Mouse (Mus musculus) testis, postnatal 14 days (tissue): Measurements from ENCODE around the gene Grm5.

Experiments used
- DNase-seq: peaks from one replicate; pipeline ENCODE4 v3.0.0; 2021; ENCODE audit warnings: low spot score

Gene Grm5

GRCm38 (mm10) chr7:87925956-87926355 lies 342.0 kb downstream of the Grm5 start:
- DNase-seq = no peak

- no peak for DNase-seq
Observed at GRCm38 (mm10) chr7:87937415-87937814, 353.4 kb downstream of the Grm5 start.

GRCm38 (mm10) chr7:87938265-87938664 lies 354.3 kb downstream of the Grm5 start:
- DNase-seq = no peak

- DNase-seq = no peak
Observed at GRCm38 (mm10) chr7:87950205-87950604, 366.2 kb downstream of the Grm5 start.

GRCm38 (mm10) chr7:87973216-87973615 lies 389.2 kb downstream of the Grm5 start:
- DNase-seq = no peak

- no peak for DNase-seq
Observed at GRCm38 (mm10) chr7:87975041-87975440, 391.1 kb downstream of the Grm5 start.

GRCm38 (mm10) chr7:87983494-87983893 lies 399.5 kb downstream of the Grm5 start:
- no peak for DNase-seq

- DNase-seq = no peak
Observed at GRCm38 (mm10) chr7:88014451-88014850, 430.5 kb downstream of the Grm5 start.

- DNase-seq = no peak
Observed at GRCm38 (mm10) chr7:88027411-88028132, 443.6 kb downstream of the Grm5 start.

- DNase-seq = no peak
Observed at GRCm38 (mm10) chr7:88047366-88047765, 463.4 kb downstream of the Grm5 start.

- no peak for DNase-seq
Observed at GRCm38 (mm10) chr7:88054224-88054938, 470.4 kb downstream of the Grm5 start.

GRCm38 (mm10) chr7:88056438-88056837 lies 472.5 kb downstream of the Grm5 start:
- no peak for DNase-seq

GRCm38 (mm10) chr7:88091115-88091514 lies 507.1 kb downstream of the Grm5 start:
- DNase-seq = no peak

- DNase-seq = no peak
Observed at GRCm38 (mm10) chr7:88096536-88097107, 512.7 kb downstream of the Grm5 start.

- peak; percentile 8 for DNase-seq
Observed at GRCm38 (mm10) chr7:88097715-88098114, 513.7 kb downstream of the Grm5 start.

- no peak for DNase-seq
Observed at GRCm38 (mm10) chr7:88116724-88117409, 532.9 kb downstream of the Grm5 start.

GRCm38 (mm10) chr7:88128080-88128848 lies 544.3 kb downstream of the Grm5 start:
- no peak for DNase-seq

- peak; percentile 6 for DNase-seq
Observed at GRCm38 (mm10) chr7:88129536-88130487, 545.8 kb downstream of the Grm5 start.

GRCm38 (mm10) chr7:88130488-88130849 lies 546.5 kb downstream of the Grm5 start:
- DNase-seq = no peak

GRCm38 (mm10) chr7:88159542-88160241 lies 575.7 kb downstream of the Grm5 start:
- DNase-seq = no peak
